Mouse (Mus musculus) bone marrow macrophage, adult 2 months (primary cell): ENCODE measurements around the gene Emp2.

Experiments
- CTCF ChIP-seq: IDR thresholded peaks from 2 replicates; pipeline ENCODE4 v1.5.1; 2012; ENCODE audit warnings: low read depth, mild to moderate bottlenecking, low read length, moderate library complexity
- POLR2A ChIP-seq: IDR thresholded peaks from 2 replicates; pipeline ENCODE4 v1.6.1; 2012; ENCODE audit warnings: mild to moderate bottlenecking, low read depth, low read length, borderline replicate concordance

- TF ChIP-seq POLR2A, result no peak
- TF ChIP-seq CTCF, result no peak
Observed at GRCm38 (mm10) chr16:10317197-10317544, 3.4 kb upstream of the Emp2 start.
